In the genomic region with DNA sequence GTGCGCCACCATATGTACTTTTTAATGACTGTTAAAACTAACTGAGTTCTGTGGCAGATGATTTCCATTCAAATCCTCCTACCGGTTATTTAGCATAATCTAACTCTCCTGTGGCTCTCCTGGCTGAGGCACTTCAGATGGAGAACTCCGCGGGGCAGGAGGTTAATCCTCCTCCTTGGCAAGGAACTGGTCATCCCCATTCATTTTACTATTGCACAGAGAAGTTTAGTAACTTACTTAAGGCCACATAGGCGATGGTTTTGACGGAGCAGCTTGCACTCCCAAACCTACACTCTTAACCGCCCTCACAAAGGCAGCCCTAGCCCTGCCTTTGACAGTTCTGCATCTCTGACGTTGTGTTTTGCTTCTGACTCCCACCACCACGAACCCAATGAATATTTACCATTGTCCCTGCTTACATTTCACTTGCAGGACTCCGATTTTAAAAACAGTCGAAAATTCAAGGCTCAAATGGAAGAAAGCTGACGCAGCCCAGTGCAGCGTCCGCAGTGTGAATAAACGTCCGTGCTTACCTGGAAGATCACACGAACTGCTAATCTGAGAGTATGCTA, we compare ENCODE assay signal across 9 mouse cellular contexts. TPM values are rescaled to one million over a fixed set of nuclear protein-coding genes. Genes with fewer than 3 reads are reported as not detected.
DNase-seq lines count a peak whose midpoint lies in the region; TF ChIP-seq lines count a peak whose summit lies in the region.
"Had no signal": no experiment of that assay in that cellular context is flagged by ENCODE, and none has a peak within 500 bp of the region (broad histone marks: within the 10 kb centered on the region; RNA-seq: fewer than 3 reads in every experiment).

No protein-coding gene starts in this region.

- no peak for TF ChIP-seq CTCF in kidney, adult 2 months (conservative IDR thresholded peaks at IDR 0.05; ENCODE audit: insufficient read depth, insufficient read length, low read depth, low read length)
- no peak for TF ChIP-seq CTCF in cortical plate, adult 2 months (IDR thresholded peaks at IDR 0.05; ENCODE audit: extremely low read depth, insufficient read depth, low read length)

- H3K9me3 ChIP-seq in midbrain, embryonic 10.5 days (replicated peaks): no peaks in the 10 kb centered on the region

- H3K36me3 ChIP-seq in kidney, adult 2 months (ENCODE audit: control insufficient read depth, insufficient read depth, low read length): no peaks in the 10 kb centered on the region
- no peaks in the 10 kb centered on the region for H3K36me3 ChIP-seq in midbrain, embryonic 10.5 days

- H3K4me1 ChIP-seq in kidney, adult 2 months (ENCODE audit: control insufficient read depth, insufficient read depth, low read length): peaks cover 4% of the 10 kb centered on the region; the same call in 1 of the 2 replicates
- H3K4me1 ChIP-seq in cortical plate, adult 2 months (ENCODE audit: control insufficient read depth, insufficient read depth, low read length): peaks cover 4% of the 10 kb centered on the region
- peaks cover 38% of the 10 kb centered on the region for H3K4me1 ChIP-seq in midbrain, embryonic 10.5 days

- H3K27me3 ChIP-seq in kidney, adult 2 months (replicated peaks; ENCODE audit: control insufficient read depth, insufficient read depth, low read length): no peaks in the 10 kb centered on the region
- peaks cover 4% of the 10 kb centered on the region; the same call in 1 of the 2 replicates for H3K27me3 ChIP-seq in midbrain, embryonic 10.5 days (ENCODE audit: low read depth, poor library complexity, severe bottlenecking)
- H3K27me3 ChIP-seq: Patski had no signal

- 22% methylated on average over 17 of the region's 17 CpGs for WGBS in kidney, adult 2 months
- 4% methylated on average over 17 of the region's 17 CpGs for WGBS in midbrain, embryonic 10.5 days

- H3K27ac ChIP-seq in kidney, adult 2 months (ENCODE audit: insufficient read depth, low read depth, low read length): no peak overlapping the region
- H3K27ac ChIP-seq in cortical plate, adult 2 months (ENCODE audit: insufficient read depth, low read length): peak overlapping the region; percentile 11; the same call in 1 of the 2 replicates
- peak overlapping the region; percentile 76 for H3K27ac ChIP-seq in midbrain, embryonic 10.5 days (replicated peaks)

- no peak for TF ChIP-seq POLR2A in kidney, adult 2 months (IDR thresholded peaks at IDR 0.05; ENCODE audit: low read depth, low read length)
- no peak for TF ChIP-seq POLR2A in cortical plate, adult 2 months (IDR thresholded peaks at IDR 0.05; ENCODE audit: extremely low read depth, insufficient read depth, low read length)

- H3K4me3 ChIP-seq in kidney, adult 2 months (ENCODE audit: insufficient read depth, low read depth, low read length): peak overlapping the region; percentile 24; the same call in 1 of the 2 replicates
- H3K4me3 ChIP-seq in cortical plate, adult 2 months (ENCODE audit: insufficient read depth, low read length): peak overlapping the region; percentile 42
- H3K4me3 ChIP-seq in midbrain, embryonic 10.5 days: peak overlapping the region; percentile 53

- no peak for DNase-seq in kidney, adult 2 months
- no peak for DNase-seq in kidney, postnatal 10 days
- peak; percentile 12 for DNase-seq in forelimb bud, embryonic 11.5 days (ENCODE audit: low read depth, low spot score)
- DNase-seq in midbrain, embryonic 10.5 days (ENCODE audit: low spot score): peak; percentile 33
- DNase-seq in MN1 (ENCODE audit: low spot score): no peak
- no peak for DNase-seq in left cerebral cortex, adult 18-20 months (ENCODE audit: low spot score in 2 of 2)
- no peak for DNase-seq in spleen, adult 18-20 months

RNA-seq across cellular contexts. Expression of a gene that starts 3.8 kb away (rescaled TPM):
- 655 and 703 TPM in 2 replicates for polyA plus RNA-seq in kidney, adult 2 months (2012; rRNA removed)
- polyA plus RNA-seq in cortical plate, adult 2 months (2012; rRNA removed): 276 and 282 TPM in 2 replicates
- 429 and 455 TPM in 2 replicates for polyA plus RNA-seq in midbrain, embryonic 10.5 days (2016; fragmentation: Nextera tagmentation; extraction: Ambion mirVana)
- total RNA-seq in left cerebral cortex, adult 18-20 months (2021): 100 to 1,000 TPM; 192 to 194 TPM

RNA-seq across cellular contexts. Expression of a gene that starts 29.5 kb away (rescaled TPM):
- 46.3 and 56.0 TPM in 2 replicates for polyA plus RNA-seq in kidney, adult 2 months (2012; rRNA removed)
- polyA plus RNA-seq in cortical plate, adult 2 months (2012; rRNA removed): 180 and 187 TPM in 2 replicates
- polyA plus RNA-seq in midbrain, embryonic 10.5 days (2016; fragmentation: Nextera tagmentation; extraction: Ambion mirVana): 42.5 and 56.5 TPM in 2 replicates
- total RNA-seq in left cerebral cortex, adult 18-20 months (2021): 100 to 1,000 TPM; 140 to 149 TPM

RNA-seq across cellular contexts. Expression of a gene that starts 51.1 kb away (rescaled TPM):
- polyA plus RNA-seq in kidney, adult 2 months (2012; rRNA removed): 4.9 and 5.1 TPM in 2 replicates
- 19.4 and 19.7 TPM in 2 replicates for polyA plus RNA-seq in cortical plate, adult 2 months (2012; rRNA removed)
- 0.15 and 1.4 TPM in 2 replicates for polyA plus RNA-seq in midbrain, embryonic 10.5 days (2016; fragmentation: Nextera tagmentation; extraction: Ambion mirVana)
- 10 to 100 TPM; 13.5 to 14.6 TPM for total RNA-seq in left cerebral cortex, adult 18-20 months (2021)

RNA-seq across cellular contexts. Expression of a gene that starts 53.0 kb away (rescaled TPM):
- polyA plus RNA-seq in kidney, adult 2 months (2012; rRNA removed): 14.9 and 18.0 TPM in 2 replicates
- 9.6 and 10.9 TPM in 2 replicates for polyA plus RNA-seq in cortical plate, adult 2 months (2012; rRNA removed)
- 260 and 321 TPM in 2 replicates for polyA plus RNA-seq in midbrain, embryonic 10.5 days (2016; fragmentation: Nextera tagmentation; extraction: Ambion mirVana)
- total RNA-seq in left cerebral cortex, adult 18-20 months (2021): 1 to 10 TPM; 3.8 to 4.4 TPM

Comparison
In these comparisons a context has a peak if more than half of its experiments do, and no peak if none do; other contexts are left out.
1. DNase-seq: peak in forelimb bud, embryonic 11.5 days (single experiment) and midbrain, embryonic 10.5 days (single experiment); none in kidney, adult 2 months (single experiment), kidney, postnatal 10 days (single experiment), MN1 (single experiment), left cerebral cortex, adult 18-20 months (0 of 2) and spleen, adult 18-20 months (0 of 2).
2. Peak in every context shown above with its lines, with median percentiles within 50 percentile points of each other: H3K4me3 ChIP-seq.